Mouse (Mus musculus): ENCODE data around the gene Nfic.
A peak's percentile ranks its signal among the peaks of the same experiment; 100 is the strongest.

Gene Nfic

GRCm38 (mm10) chr10:81455181-81455895 lies at the start of gene Nfic:
TSS of gene Nfic (minus strand) at chr10:81455635.
- DNase-seq: no peak

DNA sequence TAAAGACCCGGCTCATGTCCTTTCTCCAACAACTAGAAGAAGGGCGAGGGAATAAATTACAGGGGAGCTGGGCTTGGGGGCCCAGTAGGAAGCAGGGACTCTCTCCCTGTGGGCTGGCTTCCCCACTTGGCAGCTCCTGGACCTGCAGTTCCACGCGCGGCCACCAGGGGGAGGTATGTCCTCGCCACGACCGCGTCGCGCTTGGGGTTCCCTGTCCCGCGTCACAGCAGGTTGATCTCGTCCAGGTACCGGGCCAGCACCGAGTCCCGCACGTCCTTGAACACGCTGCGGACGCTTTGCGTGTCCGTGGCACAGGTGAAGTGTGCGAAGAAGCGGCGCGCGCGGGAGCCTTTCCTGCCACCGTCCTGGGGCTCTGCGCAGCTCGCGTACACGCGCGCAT lies 47.2 kb upstream of the Nfic start:
- DNase-seq: peak; percentile 96

GRCm38 (mm10) chr10:81501863-81502262 lies 46.4 kb upstream of the Nfic start:
- DNase-seq: no peak

DNA sequence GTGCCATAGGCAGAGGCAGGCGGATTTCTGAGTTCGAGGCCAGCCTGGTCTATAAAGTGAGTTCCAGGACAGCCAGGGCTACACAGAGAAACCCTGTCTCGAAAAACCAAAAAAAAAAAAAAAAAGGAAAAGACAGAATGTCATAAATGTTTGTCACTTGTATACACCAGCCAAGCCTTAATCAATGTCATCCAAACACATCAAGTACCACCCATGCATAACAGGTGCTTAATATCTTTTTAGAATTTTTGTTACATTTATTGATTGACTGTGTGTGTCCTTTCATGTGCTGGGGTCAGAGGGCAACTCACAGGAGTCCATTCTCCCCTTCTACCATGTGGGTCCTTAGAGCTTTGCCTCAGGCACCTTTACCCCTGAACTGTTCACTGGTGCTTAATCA lies 44.6 kb upstream of the Nfic start, which contains the start of gene S1pr4:
Gene S1pr4, minus strand, starts transcription at position 101 of the 400 bp plus-strand sequence.
- no peak for DNase-seq

- DNase-seq: no peak
These were observed 43.9 kb upstream of the Nfic start for GRCm38 (mm10) chr10:81499250-81499901.

GRCm38 (mm10) chr10:81498316-81499249 lies 43.1 kb upstream of the Nfic start:
- DNase-seq: peak; percentile 32

GRCm38 (mm10) chr10:81497401-81498270 lies 42.2 kb upstream of the Nfic start:
- DNase-seq: peak; percentile 44

DNA sequence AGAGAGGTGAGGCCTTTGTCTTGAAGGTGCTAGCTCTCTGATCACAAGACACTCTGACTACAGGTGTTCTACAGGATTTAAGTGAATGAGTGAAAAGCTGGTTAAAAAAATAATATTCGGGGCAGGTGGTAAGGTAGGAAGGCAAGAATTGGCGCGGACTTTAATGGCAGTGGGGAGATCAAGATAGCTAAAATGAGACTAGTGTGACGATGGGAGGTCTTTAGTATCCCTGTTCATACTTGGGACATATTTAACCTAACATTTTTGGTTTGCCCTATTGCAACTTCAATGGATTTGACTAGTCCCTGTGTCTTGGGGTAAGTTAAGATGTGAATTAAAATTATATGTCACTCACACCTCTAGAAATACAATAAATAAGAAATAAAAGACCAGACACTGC lies 41.5 kb upstream of the Nfic start:
- peak; percentile 37 for DNase-seq

DNA sequence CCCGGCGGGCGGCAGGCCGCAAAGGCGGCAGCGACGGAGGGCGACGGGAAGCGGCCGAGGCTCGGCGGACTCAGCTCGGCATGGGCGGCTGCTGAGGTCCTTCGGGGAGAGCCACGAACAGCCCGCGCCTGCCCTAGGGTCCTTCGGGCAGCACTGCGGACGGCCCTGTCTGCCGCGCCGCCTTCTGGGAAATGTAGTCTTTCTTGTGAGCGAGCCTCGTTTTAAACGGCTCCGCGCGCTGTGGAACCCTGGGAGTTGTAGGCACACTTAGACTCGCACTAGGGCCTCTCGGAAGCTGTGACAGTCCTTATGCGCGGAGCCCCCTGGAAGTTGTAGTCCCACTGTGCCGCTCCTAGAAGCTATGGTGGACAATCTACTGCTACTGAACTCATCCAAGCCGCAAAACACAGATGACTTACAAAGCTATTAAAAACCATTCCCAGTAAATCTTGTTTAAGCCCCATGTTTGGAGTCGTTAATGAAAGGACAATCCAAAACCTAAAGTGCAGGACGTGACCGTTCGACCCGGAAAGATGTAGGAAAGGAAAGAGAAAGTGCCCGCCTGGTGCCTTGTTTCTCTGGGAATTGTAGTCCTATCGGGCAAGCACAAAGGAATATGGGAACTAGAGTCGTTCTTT lies 40.9 kb upstream of the Nfic start, which contains the start of gene Ncln:
Gene Ncln, minus strand, starts transcription at position 129 of the 638 bp plus-strand sequence.
- DNase-seq: peak; percentile 97

DNA sequence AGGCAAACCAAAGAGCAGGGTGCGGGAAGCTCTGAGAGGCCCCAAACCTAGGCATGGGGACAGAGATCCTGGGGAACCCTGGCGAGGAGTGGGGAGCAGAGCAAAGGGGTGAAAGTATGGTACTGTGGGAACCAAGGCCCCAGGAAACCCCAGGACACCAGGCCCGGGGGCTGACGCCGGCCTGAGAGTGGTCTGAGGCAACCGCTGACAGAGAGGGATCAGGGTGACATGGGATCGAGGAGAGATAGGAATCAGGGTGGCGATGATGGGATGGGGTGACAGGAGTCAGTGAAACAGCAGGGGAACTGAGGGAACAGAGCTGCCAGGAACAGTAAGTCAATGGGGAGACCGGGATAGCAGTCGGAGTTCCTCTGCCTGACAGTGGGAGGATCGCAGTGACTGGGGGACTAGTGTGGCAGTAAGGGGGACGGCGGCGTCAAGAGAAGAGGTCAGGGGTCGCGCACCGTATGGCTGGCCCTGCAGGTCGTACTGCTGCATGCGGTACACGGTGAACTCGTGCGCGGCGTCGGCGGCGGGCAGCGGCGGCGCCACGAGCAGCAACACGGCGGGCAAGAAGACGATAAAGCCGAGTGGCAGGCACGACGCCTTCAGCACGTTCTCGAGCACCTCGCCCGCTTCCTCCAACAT lies 40.3 kb upstream of the Nfic start:
- peak; percentile 44 for DNase-seq

DNA sequence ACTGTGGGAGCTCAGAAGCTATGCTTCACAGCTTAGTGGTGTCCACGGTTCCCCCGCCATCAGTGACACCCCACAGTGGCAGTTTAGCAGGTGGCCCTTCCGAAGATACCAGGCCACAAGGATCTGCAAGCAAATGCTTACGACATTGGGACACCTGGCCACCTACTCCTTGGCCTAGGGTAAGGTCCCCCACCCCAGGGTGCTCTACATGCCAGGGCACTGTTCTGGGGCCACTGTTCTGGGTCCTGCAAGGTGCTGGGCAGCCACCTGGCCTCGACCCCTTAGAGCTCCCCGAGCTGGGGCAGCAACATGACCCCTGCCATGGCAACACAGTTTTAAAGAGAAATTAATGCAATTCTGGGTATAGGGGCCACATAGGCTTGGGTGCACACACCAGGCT lies 39.7 kb upstream of the Nfic start:
- DNase-seq: no peak

DNA sequence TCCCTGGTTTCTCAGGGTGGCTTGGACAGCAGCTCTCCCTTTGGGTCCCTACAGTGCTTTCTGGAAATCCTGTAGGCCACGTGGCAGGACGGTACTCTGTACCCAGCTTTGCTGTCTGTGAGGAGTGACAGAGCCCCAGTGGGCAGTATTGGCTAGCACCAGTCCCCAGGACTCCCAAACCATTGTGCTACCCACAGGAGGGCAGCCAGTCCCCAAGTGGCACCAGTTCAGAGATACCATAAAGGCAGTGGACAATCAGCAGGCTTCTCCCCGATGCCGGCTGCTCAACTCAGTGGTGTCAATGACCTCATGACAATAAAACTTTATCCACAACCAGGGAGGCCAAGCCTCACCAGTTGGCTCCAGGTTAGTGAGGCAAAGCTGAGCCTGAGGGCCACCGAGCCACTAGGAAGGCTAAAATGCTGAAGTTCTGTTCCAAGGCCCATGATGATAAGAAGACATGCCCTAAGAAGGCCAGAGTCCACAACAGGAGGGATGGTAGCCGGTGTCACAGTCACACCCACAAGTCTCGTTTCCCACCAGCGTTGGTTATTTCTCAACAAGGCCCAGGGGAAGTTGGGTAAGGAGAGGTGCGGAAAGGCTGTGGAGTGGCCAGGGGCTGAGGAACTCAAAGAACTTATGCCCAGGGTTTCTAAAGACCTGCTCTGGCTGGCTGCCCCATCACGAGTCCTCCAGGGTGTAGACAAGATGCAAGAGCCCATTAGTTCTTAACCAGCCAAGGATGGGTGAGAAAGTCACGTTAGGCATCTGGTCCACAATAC lies 39.0 kb upstream of the Nfic start:
- DNase-seq: peak; percentile 23

GRCm38 (mm10) chr10:81493601-81494220 lies 38.3 kb upstream of the Nfic start:
- DNase-seq: peak; percentile 22

DNA sequence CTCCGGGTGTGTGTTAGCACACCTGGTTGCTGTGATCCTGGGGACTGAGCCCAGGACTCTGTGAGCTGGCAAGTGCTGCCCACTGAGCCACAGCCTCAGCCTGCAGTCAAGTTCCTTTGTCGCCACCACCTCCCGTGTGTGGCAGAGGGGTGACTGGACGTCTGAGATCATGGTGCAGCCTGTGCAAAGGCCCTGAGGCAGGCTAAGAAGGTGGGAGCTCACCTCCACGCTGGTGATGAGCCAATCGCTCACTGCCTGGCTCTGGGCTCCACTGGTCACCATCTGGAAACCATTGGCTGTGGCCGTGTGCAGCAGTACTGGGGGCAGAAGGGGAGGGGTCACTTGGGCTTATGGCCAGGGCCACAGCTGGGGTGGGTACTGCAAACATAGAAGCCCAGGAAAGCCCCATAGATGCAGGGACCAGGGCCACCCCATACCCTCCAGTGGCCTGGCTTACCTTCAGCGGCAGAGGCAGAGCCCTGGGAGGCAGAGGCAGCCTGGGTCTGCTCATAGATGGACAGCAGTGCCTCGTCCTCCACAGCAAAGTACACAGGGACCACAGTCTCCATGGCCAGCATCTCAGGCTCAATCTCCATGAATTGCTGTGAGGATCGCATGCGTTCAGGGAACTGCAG lies 37.3 kb upstream of the Nfic start:
- DNase-seq: peak; percentile 25

- no peak for DNase-seq
These were observed 35.6 kb upstream of the Nfic start for GRCm38 (mm10) chr10:81491018-81491417.

DNA sequence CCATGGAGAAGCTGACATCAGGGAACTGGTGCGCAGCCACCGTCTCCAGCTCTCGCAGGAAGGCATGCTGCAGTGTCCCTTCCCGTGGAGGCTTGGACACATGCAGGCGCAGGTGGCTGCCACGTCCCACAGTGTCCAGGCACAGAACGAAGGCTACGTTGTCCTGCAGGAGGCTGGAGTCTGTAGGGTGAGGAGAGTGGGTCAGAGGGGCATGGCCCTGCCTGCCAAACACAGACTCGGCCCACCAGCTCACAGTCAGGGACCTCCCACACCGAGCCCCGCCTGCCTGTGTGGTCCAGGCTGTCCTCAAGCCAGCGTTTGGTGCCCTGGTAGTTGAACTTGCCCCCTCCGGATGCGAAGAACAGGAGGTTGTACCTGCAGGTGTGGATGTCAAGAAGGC lies 34.5 kb upstream of the Nfic start:
- no peak for DNase-seq

GRCm38 (mm10) chr10:81488081-81488480 lies 32.6 kb upstream of the Nfic start:
- no peak for DNase-seq

DNA sequence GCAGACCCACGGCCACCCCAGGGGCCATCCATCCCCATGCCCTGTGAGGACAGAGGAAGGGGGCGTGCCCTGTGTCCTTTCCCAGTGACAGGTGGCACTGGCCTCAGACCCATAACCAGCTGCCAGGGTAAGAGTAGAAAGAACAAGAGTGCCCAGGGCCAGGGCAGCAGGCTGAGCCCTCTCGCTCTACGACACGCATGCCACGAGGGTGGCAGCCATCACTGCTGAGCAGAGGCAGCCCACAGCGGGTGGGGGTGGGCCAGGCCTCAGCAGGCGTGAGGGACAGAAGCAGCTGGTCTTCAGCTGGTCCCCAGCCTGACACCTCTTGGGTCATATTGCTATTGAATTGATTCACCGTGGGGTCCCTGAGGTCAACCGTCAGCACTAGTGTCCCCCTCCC lies 31.1 kb upstream of the Nfic start:
- no peak for DNase-seq

DNA sequence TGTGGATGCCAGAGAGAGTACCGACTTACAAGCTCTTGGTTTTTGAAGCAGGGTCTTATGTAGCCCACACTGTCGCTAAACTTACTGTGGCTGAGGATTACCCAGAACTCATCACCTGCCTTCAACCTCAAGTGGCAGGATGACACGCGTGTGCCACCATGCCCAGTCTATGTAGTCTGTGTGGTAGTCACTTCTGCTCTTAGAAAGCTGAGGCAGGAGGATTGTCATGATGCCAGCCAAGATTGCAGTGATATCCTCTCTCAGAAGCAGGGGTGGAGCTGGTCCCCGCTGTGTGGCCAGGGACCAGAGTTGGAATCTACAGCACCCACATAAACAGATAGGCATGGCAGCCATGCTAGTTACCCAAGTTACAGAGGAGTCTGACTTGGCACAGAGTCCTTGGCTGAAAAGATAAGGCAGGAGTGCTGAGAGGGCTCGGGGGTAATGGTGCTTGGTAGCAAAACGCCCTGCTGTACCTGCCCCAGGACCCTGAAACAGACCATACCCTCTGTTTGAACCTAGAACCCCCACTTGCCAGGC lies 30.1 kb upstream of the Nfic start:
- DNase-seq: no peak
